Mouse (Mus musculus): ENCODE results near the gene Slc38a2.

DNA sequence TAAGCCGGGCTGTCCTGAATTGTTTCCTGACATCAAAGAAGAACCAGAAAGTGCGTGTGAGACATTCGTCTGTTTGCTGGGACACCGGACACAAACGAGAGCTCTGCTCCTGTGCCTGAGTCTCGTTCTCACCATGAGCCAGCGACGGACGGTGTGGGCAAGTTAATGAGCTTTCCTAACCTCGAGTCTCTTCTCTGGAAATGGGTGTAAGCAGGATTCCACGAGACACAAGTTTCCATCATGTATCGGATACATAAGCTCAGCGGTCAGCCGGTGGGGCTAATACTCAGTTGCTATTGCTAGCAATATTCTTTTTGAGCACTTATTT, 41.3 kb downstream of the Slc38a2 start:
- TF ChIP-seq CTCF (IDR thresholded peaks at IDR 0.05; ENCODE audit: low read depth, low read length) (no peak), POLR2A (IDR thresholded peaks at IDR 0.05; ENCODE audit: borderline replicate concordance, low read depth, low read length) (no peak)
